Mouse (Mus musculus): ENCODE data around the gene Pigx. TPM values are rescaled to one million over a fixed set of nuclear protein-coding genes. Genes with fewer than 3 reads are reported as not detected.
"Not testable (repeated sequence)": the region's sequence is repeated elsewhere in the genome, so short reads cannot be mapped to it uniquely, and the experiment has no call there.

Pigx gene
- polyA plus RNA-seq, 1 experiment from 2014 or later: 158 TPM

- Histone ChIP-seq H3K27ac (no peak overlapping the region), H3K4me3 (no peak overlapping the region), H3K36me3 (ENCODE audit: poor library complexity, severe bottlenecking) (peaks cover 61% of the 10 kb centered on the region), H3K27me3 (no peaks in the 10 kb centered on the region), H3K4me1 (no peaks in the 10 kb centered on the region), H3K9ac (no peak overlapping the region), H3K4me2 (no peak overlapping the region), H3K9me3 (replicated peaks) (no peaks in the 10 kb centered on the region)
- no peak for ATAC-seq
- WGBS: 95% methylated on average over 12 of the region's 12 CpGs
Observed at GRCm38 (mm10) chr16:32107342-32108045, 8.0 kb upstream of the Pigx start.

DNA sequence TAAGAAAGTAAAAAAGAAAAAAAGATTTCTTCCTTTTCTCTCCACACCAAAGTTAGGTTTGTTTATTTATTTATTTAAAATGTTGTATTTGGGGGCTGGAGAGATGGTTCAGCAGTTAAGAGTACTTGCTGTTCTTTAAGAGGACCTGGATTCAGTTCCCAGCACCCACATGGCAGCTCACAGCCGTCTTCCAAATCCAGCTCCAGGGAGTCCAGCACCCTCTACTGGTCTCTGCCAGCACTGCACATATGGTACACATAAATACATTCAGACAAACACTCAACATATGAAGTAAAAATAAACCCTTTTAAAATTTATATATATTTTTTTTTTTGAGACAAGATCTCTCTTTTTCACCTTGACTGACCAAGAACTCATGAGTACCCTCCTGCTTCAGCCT lies 6.2 kb upstream of the Pigx start:
- no peak overlapping the region for H3K4me2 ChIP-seq
- ATAC-seq: no peak
- peaks cover 63% of the 10 kb centered on the region for H3K36me3 ChIP-seq (ENCODE audit: poor library complexity, severe bottlenecking)
- no peak overlapping the region for H3K4me3 ChIP-seq
- no peak overlapping the region for H3K9ac ChIP-seq
- no peak overlapping the region for H3K27ac ChIP-seq
- no peaks in the 10 kb centered on the region for H3K9me3 ChIP-seq (replicated peaks)
- H3K4me1 ChIP-seq: no peaks in the 10 kb centered on the region
- no peaks in the 10 kb centered on the region for H3K27me3 ChIP-seq
- WGBS: 93% methylated on average over 1 of the region's 1 CpGs

- H3K9me3 ChIP-seq (replicated peaks): no peaks in the 10 kb centered on the region
- no peak overlapping the region for H3K4me3 ChIP-seq
- 88% methylated on average over 13 of the region's 13 CpGs for WGBS
- ATAC-seq: no peak
- no peak overlapping the region for H3K4me2 ChIP-seq
- no peak overlapping the region for H3K27ac ChIP-seq
- H3K27me3 ChIP-seq: no peaks in the 10 kb centered on the region
- no peak overlapping the region for H3K9ac ChIP-seq
- peaks cover 42% of the 10 kb centered on the region for H3K36me3 ChIP-seq (ENCODE audit: poor library complexity, severe bottlenecking)
- peaks cover 20% of the 10 kb centered on the region for H3K4me1 ChIP-seq
Observed at GRCm38 (mm10) chr16:32102295-32102694, 2.8 kb upstream of the Pigx start.

- Histone ChIP-seq H3K4me3 (peak overlapping the region; percentile 97), H3K27ac (peak overlapping the region; percentile 78), H3K4me1 (peaks cover 20% of the 10 kb centered on the region), H3K36me3 (ENCODE audit: poor library complexity, severe bottlenecking) (peaks cover 34% of the 10 kb centered on the region), H3K9ac (peak overlapping the region; percentile 96), H3K27me3 (no peaks in the 10 kb centered on the region), H3K9me3 (replicated peaks) (no peaks in the 10 kb centered on the region), H3K4me2 (peak overlapping the region; percentile 79)
- under 1% methylated on average over 32 of the region's 39 CpGs for WGBS
- peak; percentile 76 for ATAC-seq
Observed at GRCm38 (mm10) chr16:32098897-32099637, 473 bp downstream of the Pigx start.

- H3K36me3 ChIP-seq (ENCODE audit: poor library complexity, severe bottlenecking): peaks cover 25% of the 10 kb centered on the region
- not testable (repeated sequence) for H3K27me3 ChIP-seq; H3K9ac ChIP-seq; ATAC-seq; H3K27ac ChIP-seq; H3K9me3 ChIP-seq (replicated peaks); H3K4me3 ChIP-seq
- 90% methylated on average over 2 of the region's 2 CpGs for WGBS
- H3K4me2 ChIP-seq: 0 out of 2 replicates have a peak overlapping the region, but pooled peaks have one; percentile 79
- H3K4me1 ChIP-seq: peaks cover 20% of the 10 kb centered on the region
Observed at GRCm38 (mm10) chr16:32097757-32098156, 1.8 kb downstream of the Pigx start.

DNA sequence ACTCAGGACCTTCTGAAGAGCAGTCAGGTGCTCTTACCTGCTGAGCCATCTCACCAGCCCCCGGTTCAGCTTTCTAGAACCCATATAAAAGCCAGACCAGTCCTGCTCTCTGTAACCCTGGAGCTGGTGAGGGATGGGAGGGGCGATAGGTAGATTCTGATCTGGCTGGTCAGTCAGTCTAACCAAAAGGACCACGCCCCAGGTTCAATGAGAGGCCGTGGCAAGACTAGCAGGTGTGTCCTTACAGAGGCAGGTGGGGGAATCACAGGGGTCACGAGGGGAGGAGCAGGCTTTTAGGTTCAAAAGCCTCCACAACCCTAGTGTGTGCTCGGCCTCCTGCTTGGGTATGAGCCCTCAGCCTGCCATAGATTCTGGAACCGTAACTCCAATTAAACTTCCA lies 8.1 kb downstream of the Pigx start:
- Histone ChIP-seq H3K9ac (no peak overlapping the region), H3K36me3 (ENCODE audit: poor library complexity, severe bottlenecking) (peaks cover 76% of the 10 kb centered on the region), H3K4me3 (no peak overlapping the region), H3K4me2 (no peak overlapping the region), H3K27me3 (no peaks in the 10 kb centered on the region), H3K27ac (no peak overlapping the region), H3K4me1 (no peaks in the 10 kb centered on the region), H3K9me3 (replicated peaks) (no peaks in the 10 kb centered on the region)
- WGBS: 96% methylated on average over 7 of the region's 7 CpGs
- no peak for ATAC-seq

DNA sequence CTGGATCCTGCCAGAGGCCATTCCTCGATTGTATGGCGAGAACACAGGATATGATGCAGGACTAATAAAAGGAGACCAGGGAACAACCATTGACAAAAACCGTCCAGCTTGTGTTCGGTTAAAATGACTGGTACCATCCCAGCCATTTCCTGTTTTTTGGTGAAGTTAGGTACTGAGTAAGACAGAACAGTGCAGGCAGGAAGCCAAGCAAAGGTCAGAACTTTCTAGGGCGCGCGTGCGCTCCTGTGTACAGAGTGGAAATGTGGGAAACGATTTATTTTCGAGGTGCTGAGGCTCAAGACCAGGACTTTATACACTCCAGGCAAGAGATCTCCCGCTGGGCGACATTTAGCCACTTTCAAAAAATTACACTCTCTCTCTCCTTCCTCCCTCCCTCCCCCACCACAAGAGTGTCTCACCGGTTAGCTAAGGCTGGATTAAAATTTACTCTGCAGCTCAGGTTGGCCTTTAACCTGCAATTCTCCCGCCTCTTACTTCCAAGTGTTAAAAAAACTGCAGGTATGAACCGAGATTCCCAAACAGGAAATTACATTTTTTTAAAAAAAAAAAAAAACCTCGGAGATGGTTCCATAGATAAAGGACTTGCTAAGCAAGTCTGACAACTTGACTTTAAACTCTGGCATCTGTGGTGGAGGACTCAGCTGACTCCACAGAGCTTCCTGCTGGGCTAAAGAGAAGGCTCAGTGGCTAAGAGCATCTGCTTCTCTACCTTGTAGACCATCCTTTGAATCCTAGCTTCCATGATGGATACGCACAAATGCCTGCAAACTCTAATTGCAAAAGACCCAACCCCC lies 11.7 kb downstream of the Pigx start:
- H3K27ac ChIP-seq: no peak overlapping the region
- H3K4me3 ChIP-seq: no peak overlapping the region
- no peak for ATAC-seq
- H3K9me3 ChIP-seq (replicated peaks): no peaks in the 10 kb centered on the region
- no peak overlapping the region for H3K9ac ChIP-seq
- no peak overlapping the region for H3K4me2 ChIP-seq
- 88% methylated on average over 17 of the region's 17 CpGs for WGBS
- peaks cover 87% of the 10 kb centered on the region for H3K36me3 ChIP-seq (ENCODE audit: poor library complexity, severe bottlenecking)
- no peaks in the 10 kb centered on the region for H3K27me3 ChIP-seq
- no peaks in the 10 kb centered on the region for H3K4me1 ChIP-seq

GRCm38 (mm10) chr16:32078991-32079511 lies 20.5 kb downstream of the Pigx start, which contains the start of gene Pak2:
Pak2 (minus strand) TSS chr16:32079342.
- Histone ChIP-seq H3K27me3 (no peaks in the 10 kb centered on the region), H3K9me3 (replicated peaks) (no peaks in the 10 kb centered on the region), H3K4me3 (peak within 1 kb of the TSS; percentile 99), H3K36me3 (ENCODE audit: poor library complexity, severe bottlenecking) (peaks cover 11% of the 10 kb centered on the region), H3K27ac (peak within 1 kb of the TSS; percentile 94), H3K9ac (peak within 1 kb of the TSS; percentile 96), H3K4me1 (peaks cover 24% of the 10 kb centered on the region), H3K4me2 (peak within 1 kb of the TSS; percentile 79)
- ATAC-seq: peak; percentile 98
- 2% methylated on average over 50 of the region's 60 CpGs for WGBS

- peak overlapping the region; percentile 99 for H3K4me3 ChIP-seq
- peaks cover 24% of the 10 kb centered on the region for H3K4me1 ChIP-seq
- peak overlapping the region; percentile 79 for H3K4me2 ChIP-seq
- H3K27me3 ChIP-seq: no peaks in the 10 kb centered on the region
- no peak for ATAC-seq
- H3K9me3 ChIP-seq (replicated peaks): no peaks in the 10 kb centered on the region
- 0% methylated on average over 30 of the region's 30 CpGs for WGBS
- H3K36me3 ChIP-seq (ENCODE audit: poor library complexity, severe bottlenecking): peaks cover 8% of the 10 kb centered on the region
- H3K9ac ChIP-seq: peak overlapping the region; percentile 96
- peak overlapping the region; percentile 94 for H3K27ac ChIP-seq
Observed at GRCm38 (mm10) chr16:32078408-32078990, 21.0 kb downstream of the Pigx start.

DNA sequence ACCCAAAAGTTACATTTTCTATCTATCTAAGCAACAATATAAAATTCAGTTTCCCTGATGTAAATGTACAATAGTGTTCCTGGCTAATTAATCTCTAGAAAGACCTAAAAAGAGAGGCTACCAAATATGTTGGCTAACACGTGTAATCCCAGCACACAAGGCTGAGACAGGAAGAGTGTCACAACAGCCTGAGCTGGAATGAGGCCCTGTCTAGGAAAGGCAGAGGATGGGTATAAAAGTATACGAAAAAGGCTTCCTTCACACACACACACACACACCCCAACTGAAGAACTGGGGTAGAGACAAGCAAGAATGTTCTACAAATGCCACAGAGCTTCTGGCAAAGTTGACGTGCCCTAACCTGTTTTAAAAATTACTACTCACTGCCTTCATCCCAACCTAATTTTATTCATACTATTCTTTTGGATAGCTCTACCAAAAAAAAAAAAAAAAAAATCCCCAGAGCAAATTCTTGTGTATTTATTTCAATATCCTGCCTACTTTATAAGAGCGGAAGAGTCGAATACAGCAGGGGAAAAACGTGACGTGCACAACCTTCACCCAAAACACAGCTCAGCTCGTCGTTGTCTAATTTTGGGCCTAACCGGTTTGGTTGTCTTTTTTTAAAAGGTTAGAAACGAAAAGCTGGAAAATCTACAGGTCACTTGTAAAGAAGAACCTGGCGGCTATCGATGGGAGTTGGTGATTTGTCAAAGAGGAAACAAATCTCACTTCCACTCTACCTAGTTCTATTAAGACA lies 21.7 kb downstream of the Pigx start:
- Histone ChIP-seq H3K27me3 (no peaks in the 10 kb centered on the region), H3K4me2 (peak overlapping the region; percentile 79), H3K9me3 (replicated peaks) (no peaks in the 10 kb centered on the region), H3K4me1 (peaks cover 24% of the 10 kb centered on the region), H3K4me3 (peak overlapping the region; percentile 99), H3K36me3 (ENCODE audit: poor library complexity, severe bottlenecking) (peaks cover 5% of the 10 kb centered on the region; the same call in 1 of the 2 replicates), H3K9ac (peak overlapping the region; percentile 96), H3K27ac (no peak overlapping the region)
- 11% methylated on average over 13 of the region's 13 CpGs for WGBS
- no peak for ATAC-seq

DNA sequence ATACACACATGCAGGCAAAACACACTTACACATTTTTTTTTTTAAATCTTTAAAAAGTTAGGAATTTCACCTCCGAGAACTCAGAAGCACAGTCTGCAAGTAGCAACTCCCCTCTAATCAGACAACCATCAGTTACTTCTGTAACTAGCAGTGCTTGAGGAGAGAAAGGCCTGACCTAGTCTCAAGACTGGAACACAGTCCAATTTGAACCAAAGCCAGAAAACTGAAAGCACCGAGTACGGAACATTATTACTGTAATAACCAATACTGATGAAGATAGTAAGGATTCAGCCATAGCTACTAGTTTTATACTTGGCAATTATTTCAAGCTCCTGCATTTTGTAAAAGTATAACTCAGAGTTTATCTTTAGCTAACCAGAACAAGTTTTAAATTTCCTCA lies 23.1 kb downstream of the Pigx start:
- H3K36me3 ChIP-seq (ENCODE audit: poor library complexity, severe bottlenecking): no peaks in the 10 kb centered on the region
- H3K27ac ChIP-seq: no peak overlapping the region
- H3K27me3 ChIP-seq: no peaks in the 10 kb centered on the region
- peaks cover 28% of the 10 kb centered on the region for H3K4me1 ChIP-seq
- no peak overlapping the region for H3K4me3 ChIP-seq
- peak overlapping the region; percentile 24; the same call in 1 of the 2 replicates for H3K4me2 ChIP-seq
- 79% methylated on average over 3 of the region's 3 CpGs for WGBS
- no peaks in the 10 kb centered on the region for H3K9me3 ChIP-seq (replicated peaks)
- ATAC-seq: no peak
- no peak overlapping the region for H3K9ac ChIP-seq

Measured in forebrain, embryonic 13.5 days (tissue).